Mouse (Mus musculus): ENCODE measurements around the gene Itpr2.

DNA sequence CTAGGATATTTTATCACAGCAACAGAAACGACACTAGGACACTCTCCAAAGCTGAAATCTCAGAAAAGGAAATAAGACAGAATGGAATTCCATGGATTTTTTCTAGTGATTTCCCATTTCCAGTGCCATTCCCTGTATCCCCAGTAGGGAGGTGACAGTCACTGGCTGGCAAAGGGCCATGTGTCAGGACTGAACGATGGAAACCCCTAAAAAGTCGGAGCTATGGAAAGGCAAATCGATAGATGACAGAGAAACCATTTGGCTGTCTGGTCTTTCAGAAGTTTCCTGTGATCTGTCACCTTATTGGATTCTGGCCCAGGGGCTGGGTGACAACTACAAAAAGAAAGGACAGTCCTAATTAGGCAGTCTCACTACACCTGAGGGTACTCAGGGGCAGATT, 135.8 kb downstream of the Itpr2 start:
- TF ChIP-seq CTCF (IDR thresholded peaks at IDR 0.05; ENCODE audit: low read depth) (no peak), EP300 (IDR thresholded peaks at IDR 0.05; ENCODE audit: low read depth) (no peak)
